Mouse (Mus musculus) T-helper 17 cell (primary cell): ENCODE results near the gene Akr1c19.

ENCODE experiments used
- in situ Hi-C, 2 experiments: fragments of 300-600 bp; cut with MboI, MseI; formaldehyde crosslinking; loops; 1 replicate in 1 of 2; 2 replicates in 1 of 2; pipeline ENCODE4 v1.15.1; 2025; ENCODE audit warnings: high pct_unique_total_duplicates in 2 of 2

Akr1c19 gene

DNA sequence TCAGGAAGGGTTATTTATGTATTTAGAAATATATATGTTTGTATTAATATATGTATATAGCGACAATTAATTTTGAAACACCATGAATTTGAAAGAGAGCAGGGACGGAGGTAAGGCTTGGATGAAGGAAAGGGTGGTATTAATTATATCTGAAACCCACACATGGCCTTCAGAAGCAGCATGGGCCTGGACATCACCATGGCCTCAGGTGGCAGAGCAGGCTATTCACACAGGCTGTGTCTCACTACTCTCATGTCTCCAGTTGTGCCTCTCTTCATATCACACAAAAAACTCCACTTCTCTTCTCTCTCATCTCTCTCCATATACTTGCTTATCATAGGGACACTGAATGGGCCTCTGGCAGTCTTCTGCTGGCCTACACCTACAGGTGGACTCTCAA lies 37.0 kb downstream of the Akr1c19 start:
- in situ Hi-C loops, result loop anchor here in 1 of 2 experiments (10.0 kb wide), 1 partner anchor 939 kb away; no protein-coding TSS in a partner anchor

DNA sequence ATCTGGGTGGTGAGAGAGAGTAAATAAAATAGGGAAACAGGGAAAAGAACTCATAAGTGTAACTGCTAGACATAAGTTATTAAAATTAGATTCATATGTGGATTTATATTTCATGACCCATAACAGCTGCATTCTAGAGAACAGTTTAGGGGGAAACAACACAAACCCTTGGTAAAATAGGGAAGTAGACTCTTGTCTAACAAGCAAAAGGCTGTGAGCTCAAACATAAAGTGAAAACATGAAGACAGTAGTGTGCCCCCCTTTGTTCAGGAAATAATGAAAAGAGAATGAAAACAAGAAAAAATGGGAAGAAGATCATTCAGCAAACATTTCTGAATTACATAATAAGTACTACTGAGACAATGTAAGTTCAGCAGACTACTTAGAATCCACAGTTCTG lies 42.4 kb downstream of the Akr1c19 start:
- in situ Hi-C loops, result no loop called here

GRCm38 (mm10) chr13:4277526-4277925 lies 49.0 kb downstream of the Akr1c19 start:
- in situ Hi-C loops, result loop anchor here in 1 of 2 experiments (5.0 kb wide), 2 partner anchors 85 to 135 kb away; partner anchors contain the start of gene Akr1c13

DNA sequence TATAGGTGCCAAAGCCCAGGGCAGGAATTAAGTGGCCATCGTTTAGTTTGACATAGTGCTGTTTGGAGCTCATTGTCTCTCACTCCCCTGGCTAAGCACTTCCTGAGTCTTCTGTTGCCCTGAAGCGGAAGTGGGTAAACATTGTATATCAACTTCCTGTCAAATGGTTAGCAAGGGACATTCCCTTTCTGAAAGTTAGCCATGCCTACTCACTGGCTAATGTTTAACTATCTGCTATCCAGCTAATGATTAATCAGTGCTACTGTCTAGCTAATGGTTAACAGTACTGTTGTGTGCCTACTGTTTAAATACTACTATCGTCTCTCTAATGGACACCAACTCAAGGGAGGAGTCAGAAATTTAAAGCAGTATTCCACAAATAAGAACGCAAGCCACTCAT lies 50.8 kb downstream of the Akr1c19 start, which contains the start of gene Akr1c12:
Gene Akr1c12, minus strand, starts transcription at position 150 of the 400 bp plus-strand sequence.
- in situ Hi-C loops, result loop anchor here in 1 of 2 experiments (5.0 kb wide), 2 partner anchors 87 to 137 kb away; partner anchors contain the start of gene Akr1c13

DNA sequence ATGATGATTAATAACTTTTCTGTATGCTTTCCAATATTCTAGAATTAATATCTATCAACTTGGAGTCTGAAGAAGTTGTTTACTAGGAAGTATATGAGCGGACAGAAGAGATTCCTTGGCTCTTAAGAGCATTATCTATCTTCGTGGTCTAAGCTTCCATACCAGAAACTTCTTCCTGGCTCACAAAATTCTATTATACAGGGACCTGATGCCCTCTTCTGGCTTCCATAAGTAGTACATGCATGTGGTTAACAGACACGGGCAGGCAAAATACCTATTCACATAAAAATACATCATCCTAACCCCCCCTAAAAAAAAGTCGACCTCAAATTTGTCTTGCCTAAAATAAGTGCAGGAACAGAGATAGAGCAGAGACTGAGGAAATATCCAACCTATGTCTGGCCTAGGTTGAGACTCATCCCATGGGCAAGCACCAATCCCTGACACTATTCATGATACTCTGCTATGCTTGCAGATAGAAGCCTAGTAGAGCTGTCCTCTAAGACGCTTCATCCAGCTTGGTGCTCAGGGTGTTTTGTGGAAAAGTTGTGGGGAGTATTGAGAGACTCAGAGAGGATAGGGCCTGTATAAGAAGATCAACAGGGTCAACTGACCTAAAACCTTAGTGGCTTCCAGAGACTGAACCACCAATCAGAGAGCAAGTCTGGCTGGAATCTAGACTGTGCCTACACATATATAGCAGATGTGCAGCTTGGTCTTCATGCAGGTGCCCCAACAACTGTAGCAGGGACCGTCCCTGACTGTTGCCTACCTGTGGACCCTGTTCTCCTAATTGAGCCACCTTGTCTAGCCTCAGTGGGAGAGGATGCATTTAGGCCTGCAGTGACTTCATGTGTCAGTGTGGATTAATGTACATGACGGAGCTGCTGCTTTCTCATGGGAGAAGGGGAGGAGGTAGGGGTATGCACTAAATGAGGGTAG lies 53.2 kb downstream of the Akr1c19 start:
- in situ Hi-C loops, result no loop called here

DNA sequence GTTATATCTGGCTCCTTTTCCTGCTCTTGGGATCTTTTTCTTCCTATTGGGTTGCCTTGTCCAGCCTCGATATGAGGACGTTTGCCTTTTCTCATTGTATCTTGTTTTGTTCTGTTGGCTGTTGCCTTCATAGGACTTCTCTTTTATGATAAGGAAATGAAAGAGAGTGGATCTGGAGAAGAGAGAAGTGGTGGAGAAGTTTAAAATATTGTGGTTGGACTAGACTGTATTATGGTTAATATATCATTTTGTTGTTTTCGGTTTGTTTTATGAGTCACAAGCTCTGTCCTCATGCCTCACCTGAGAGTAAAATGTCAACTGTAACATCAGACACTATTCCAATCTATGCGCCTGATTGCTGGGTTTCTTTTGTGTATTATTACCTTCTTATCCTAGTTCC lies 68.5 kb downstream of the Akr1c19 start:
- in situ Hi-C loops, result no loop called here
